Mouse (Mus musculus): ENCODE data around the gene Edf1. TPM values are rescaled to one million over a fixed set of nuclear protein-coding genes. Genes with fewer than 3 reads are reported as not detected.
"Not testable (repeated sequence)": the region's sequence is repeated elsewhere in the genome, so short reads cannot be mapped to it uniquely, and the experiment has no call there.

Edf1 gene
- polyA plus RNA-seq, 1 experiment from 2014 or later = 356 TPM

- Histone ChIP-seq H3K9ac (ENCODE audit: low read length) (no peak overlapping the region), H3K27ac (ENCODE audit: low read depth) (no peak overlapping the region), H3K4me2 (ENCODE audit: low read length) (no peak overlapping the region), H3K36me3 (ENCODE audit: control insufficient read depth, insufficient read depth, low read length) (peaks cover 15% of the 10 kb centered on the region), H3K4me3 (ENCODE audit: low read depth, low read length) (no peak overlapping the region), H3K4me1 (replicated peaks; ENCODE audit: control insufficient read depth, insufficient read depth, low read length) (peaks cover 7% of the 10 kb centered on the region), H3K9me3 (ENCODE audit: control insufficient read depth, low read length) (no peaks in the 10 kb centered on the region), H3K27me3 (replicated peaks; ENCODE audit: control insufficient read depth, insufficient read depth, low read length) (no peaks in the 10 kb centered on the region)
- DNase-seq (ENCODE audit: low spot score) = no peak
- 70% methylated on average over 10 of the region's 10 CpGs for WGBS
- ATAC-seq (replicated peaks; ENCODE audit: low FRiP score, low TSS enrichment, low read depth) = no peak
Measured at GRCm38 (mm10) chr2:25541644-25542367, 15.8 kb upstream of the Edf1 start.

DNA sequence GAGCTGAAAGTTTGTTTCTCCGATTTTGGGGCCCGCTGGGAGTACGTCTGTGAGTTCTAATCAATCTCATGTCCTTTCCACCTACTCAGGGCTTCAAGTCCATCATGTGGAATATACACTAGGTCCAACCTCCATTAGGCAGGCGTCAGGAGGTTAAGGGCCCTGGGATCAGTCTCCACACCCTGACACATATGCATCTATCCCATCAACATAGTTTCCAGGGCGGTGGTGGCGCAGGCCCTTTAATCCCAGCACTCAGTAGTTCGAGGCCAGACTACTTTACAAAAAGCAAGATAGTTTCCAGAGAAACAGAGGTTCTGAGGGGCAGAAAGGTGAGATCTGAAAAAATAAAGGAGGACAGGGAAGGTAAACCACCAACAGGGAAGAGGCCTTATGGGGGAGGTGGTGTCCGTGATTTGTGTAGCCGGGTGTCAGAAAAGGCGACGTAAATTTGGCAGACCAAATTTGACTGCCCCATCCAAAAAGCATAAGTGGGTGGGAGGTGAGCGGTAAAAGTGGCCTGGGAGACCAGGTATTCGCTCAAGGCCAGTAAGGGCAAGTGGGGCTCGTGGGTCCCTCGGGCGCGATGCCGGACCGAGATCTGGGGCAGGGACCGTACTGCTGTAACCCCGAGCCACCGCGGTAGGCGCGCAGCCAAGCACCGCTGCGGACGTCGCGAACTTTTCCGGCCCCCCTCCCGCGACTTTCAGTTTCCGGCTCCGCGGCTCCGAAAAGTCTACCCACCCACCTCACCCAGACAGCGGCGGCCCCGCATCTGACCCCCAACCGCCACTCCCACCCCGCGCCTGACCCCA is 11.4 kb upstream of the Edf1 start:
- WGBS = 7% methylated on average over 43 of the region's 43 CpGs
- DNase-seq (ENCODE audit: low spot score) = no peak

GRCm38 (mm10) chr2:25546811-25547491 is 10.7 kb upstream of the Edf1 start, which contains the start of gene Traf2:
Gene Traf2 (minus strand): TSS chr2:25546940.
- H3K4me2 ChIP-seq (ENCODE audit: low read length) = peak within 1 kb of the TSS; percentile 88
- H3K27ac ChIP-seq (ENCODE audit: low read depth) = peak within 1 kb of the TSS; percentile 67
- H3K36me3 ChIP-seq (ENCODE audit: control insufficient read depth, insufficient read depth, low read length) = no peaks in the 10 kb centered on the region
- peaks cover 7% of the 10 kb centered on the region for H3K4me1 ChIP-seq (replicated peaks; ENCODE audit: control insufficient read depth, insufficient read depth, low read length)
- no peaks in the 10 kb centered on the region for H3K27me3 ChIP-seq (replicated peaks; ENCODE audit: control insufficient read depth, insufficient read depth, low read length)
- peak within 1 kb of the TSS; percentile 74 for H3K9ac ChIP-seq (ENCODE audit: low read length)
- 3% methylated on average over 48 of the region's 48 CpGs for WGBS
- no peaks in the 10 kb centered on the region for H3K9me3 ChIP-seq (ENCODE audit: control insufficient read depth, low read length)
- ATAC-seq (replicated peaks; ENCODE audit: low FRiP score, low TSS enrichment, low read depth) = peak; percentile 97
- DNase-seq (ENCODE audit: low spot score) = peak; percentile 98
- peak within 1 kb of the TSS; percentile 76 for H3K4me3 ChIP-seq (ENCODE audit: low read depth, low read length)

More for the DNA sequence above, 11.4 kb upstream of the Edf1 start:
- peak; percentile 66 for ATAC-seq (replicated peaks; ENCODE audit: low FRiP score, low TSS enrichment, low read depth)
- Histone ChIP-seq H3K4me3 (ENCODE audit: low read depth, low read length) (peak overlapping the region; percentile 76), H3K4me1 (replicated peaks; ENCODE audit: control insufficient read depth, insufficient read depth, low read length) (peaks cover 7% of the 10 kb centered on the region), H3K27ac (ENCODE audit: low read depth) (peak overlapping the region; percentile 67), H3K27me3 (replicated peaks; ENCODE audit: control insufficient read depth, insufficient read depth, low read length) (no peaks in the 10 kb centered on the region), H3K9ac (ENCODE audit: low read length) (peak overlapping the region; percentile 74), H3K36me3 (ENCODE audit: control insufficient read depth, insufficient read depth, low read length) (no peaks in the 10 kb centered on the region), H3K4me2 (ENCODE audit: low read length) (peak overlapping the region; percentile 88), H3K9me3 (ENCODE audit: control insufficient read depth, low read length) (no peaks in the 10 kb centered on the region)

DNA sequence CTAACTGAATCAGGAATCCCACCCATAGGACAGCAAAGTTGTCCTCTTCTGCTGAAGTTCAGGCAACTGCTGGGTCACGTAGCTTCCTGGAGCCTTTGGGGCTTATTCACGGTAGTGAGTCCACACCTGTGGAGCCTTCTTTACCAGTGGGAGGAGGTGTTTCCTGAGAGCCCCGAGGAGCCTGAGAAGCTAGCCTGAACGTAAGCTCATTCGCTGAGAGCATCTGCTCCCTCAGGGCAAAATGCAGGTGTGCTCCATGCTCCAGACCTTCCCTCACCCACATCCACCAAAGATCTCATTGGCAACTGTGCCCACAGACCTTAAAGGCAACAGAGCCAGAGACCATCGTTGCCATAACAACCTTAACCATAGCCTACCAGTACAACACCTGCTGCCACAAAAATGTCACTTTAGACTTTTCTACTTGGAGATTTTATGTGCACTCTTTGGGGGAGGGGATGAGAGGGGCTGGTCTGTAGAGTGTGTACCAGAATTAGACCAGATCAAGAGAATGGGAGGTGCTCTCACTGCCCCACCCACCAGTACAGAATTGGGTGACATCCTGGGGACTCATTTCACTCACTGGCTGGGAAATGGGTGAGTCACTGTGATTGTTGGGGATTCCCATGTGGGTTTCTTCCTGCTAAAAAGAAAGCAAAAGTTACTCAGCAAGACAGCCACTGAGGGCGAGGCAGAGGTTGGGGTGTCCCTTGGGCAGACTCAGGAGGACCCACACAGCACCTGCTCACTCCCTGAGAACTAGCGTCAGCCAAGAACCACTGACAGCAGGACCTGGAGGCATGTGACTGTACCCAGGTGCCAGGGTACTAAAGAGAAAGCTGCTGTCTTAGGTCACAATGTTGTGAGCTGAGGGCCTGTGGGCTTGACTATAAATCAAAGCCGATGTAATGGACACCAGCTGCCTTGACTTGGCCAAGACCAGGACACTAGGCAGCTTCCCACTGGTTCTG is 8.3 kb upstream of the Edf1 start:
- no peaks in the 10 kb centered on the region for H3K9me3 ChIP-seq (ENCODE audit: control insufficient read depth, low read length)
- no peak overlapping the region for H3K9ac ChIP-seq (ENCODE audit: low read length)
- no peak overlapping the region for H3K4me2 ChIP-seq (ENCODE audit: low read length)
- 71% methylated on average over 9 of the region's 9 CpGs for WGBS
- no peaks in the 10 kb centered on the region for H3K36me3 ChIP-seq (ENCODE audit: control insufficient read depth, insufficient read depth, low read length)
- DNase-seq (ENCODE audit: low spot score) (no peak), ATAC-seq (replicated peaks; ENCODE audit: low FRiP score, low TSS enrichment, low read depth) (no peak)
- H3K27me3 ChIP-seq (replicated peaks; ENCODE audit: control insufficient read depth, insufficient read depth, low read length) = no peaks in the 10 kb centered on the region
- no peak overlapping the region for H3K27ac ChIP-seq (ENCODE audit: low read depth)
- no peak overlapping the region for H3K4me3 ChIP-seq (ENCODE audit: low read depth, low read length)
- peaks cover 7% of the 10 kb centered on the region for H3K4me1 ChIP-seq (replicated peaks; ENCODE audit: control insufficient read depth, insufficient read depth, low read length)

DNA sequence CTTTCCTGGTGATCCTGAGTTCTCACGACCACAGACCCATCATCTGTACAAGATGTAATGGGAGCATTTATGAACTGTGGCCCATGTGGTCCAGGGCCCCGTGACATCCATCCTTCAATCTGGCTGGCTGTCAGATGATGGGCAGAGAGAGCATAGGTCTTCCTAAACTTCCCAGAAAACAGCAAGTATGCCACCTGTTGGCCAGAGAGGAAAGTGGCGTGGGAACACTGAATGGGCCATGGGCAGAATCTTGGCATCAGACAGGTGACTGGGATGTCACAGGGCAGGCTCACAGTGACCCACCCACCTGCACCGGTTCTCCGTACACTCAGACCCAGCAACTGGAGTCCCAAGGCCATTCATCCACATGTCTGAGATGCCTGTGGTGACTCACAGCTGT is 6.5 kb upstream of the Edf1 start:
- no peak for ATAC-seq (replicated peaks; ENCODE audit: low FRiP score, low TSS enrichment, low read depth)
- H3K27ac ChIP-seq (ENCODE audit: low read depth) = no peak overlapping the region
- DNase-seq (ENCODE audit: low spot score) = no peak
- no peaks in the 10 kb centered on the region for H3K9me3 ChIP-seq (ENCODE audit: control insufficient read depth, low read length)
- H3K4me1 ChIP-seq (replicated peaks; ENCODE audit: control insufficient read depth, insufficient read depth, low read length) = no peaks in the 10 kb centered on the region
- 38% methylated on average over 5 of the region's 5 CpGs for WGBS
- no peak overlapping the region for H3K4me2 ChIP-seq (ENCODE audit: low read length)
- no peak overlapping the region for H3K4me3 ChIP-seq (ENCODE audit: low read depth, low read length)
- no peak overlapping the region for H3K9ac ChIP-seq (ENCODE audit: low read length)
- no peaks in the 10 kb centered on the region for H3K27me3 ChIP-seq (replicated peaks; ENCODE audit: control insufficient read depth, insufficient read depth, low read length)
- H3K36me3 ChIP-seq (ENCODE audit: control insufficient read depth, insufficient read depth, low read length) = no peaks in the 10 kb centered on the region

DNA sequence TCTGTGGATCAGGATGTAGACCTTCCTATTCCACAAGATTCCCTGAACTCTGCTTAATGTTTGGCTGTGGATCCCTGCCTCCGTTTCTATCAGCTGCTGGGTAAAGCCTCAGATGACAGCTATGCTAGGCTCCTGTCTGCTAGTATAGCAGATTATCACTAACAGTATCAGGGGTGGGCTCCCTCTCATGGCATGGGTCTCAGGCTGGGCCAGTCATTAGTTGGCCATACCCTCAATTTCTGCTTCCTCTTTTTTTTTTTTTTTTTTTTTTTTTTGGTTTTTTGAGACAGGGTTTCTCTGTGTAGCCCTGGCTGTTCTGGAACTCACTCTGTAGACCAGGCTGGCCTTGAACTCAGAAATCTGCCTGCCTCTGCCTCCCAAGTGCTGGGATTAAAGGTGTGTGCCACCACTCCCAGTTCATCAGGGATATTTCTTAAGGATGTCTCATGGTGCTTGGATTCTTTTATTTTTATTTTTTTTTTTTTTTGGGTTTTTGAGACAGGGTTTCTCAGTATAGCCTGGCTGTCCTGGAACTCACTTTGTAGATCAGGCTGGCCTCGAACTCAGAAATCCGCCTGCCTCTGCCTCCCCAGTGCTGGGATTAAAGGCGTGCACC is 4.4 kb upstream of the Edf1 start:
- not testable (repeated sequence) for H3K9ac ChIP-seq (ENCODE audit: low read length); H3K4me2 ChIP-seq (ENCODE audit: low read length); H3K27ac ChIP-seq (ENCODE audit: low read depth); ATAC-seq (replicated peaks; ENCODE audit: low FRiP score, low TSS enrichment, low read depth); DNase-seq (ENCODE audit: low spot score); H3K4me1 ChIP-seq (replicated peaks; ENCODE audit: control insufficient read depth, insufficient read depth, low read length); H3K4me3 ChIP-seq (ENCODE audit: low read depth, low read length); H3K36me3 ChIP-seq (ENCODE audit: control insufficient read depth, insufficient read depth, low read length); H3K27me3 ChIP-seq (replicated peaks; ENCODE audit: control insufficient read depth, insufficient read depth, low read length); H3K9me3 ChIP-seq (ENCODE audit: control insufficient read depth, low read length)
- whole genome bisulfite sequencing = 86% methylated on average over 4 of the region's 4 CpGs

GRCm38 (mm10) chr2:25555479-25555878 is 2.2 kb upstream of the Edf1 start:
- not testable (repeated sequence) for H3K27me3 ChIP-seq (replicated peaks; ENCODE audit: control insufficient read depth, insufficient read depth, low read length); H3K4me2 ChIP-seq (ENCODE audit: low read length); ATAC-seq (replicated peaks; ENCODE audit: low FRiP score, low TSS enrichment, low read depth); H3K9ac ChIP-seq (ENCODE audit: low read length); H3K4me3 ChIP-seq (ENCODE audit: low read depth, low read length); H3K9me3 ChIP-seq (ENCODE audit: control insufficient read depth, low read length); H3K27ac ChIP-seq (ENCODE audit: low read depth); DNase-seq (ENCODE audit: low spot score)
- 48% methylated on average over 2 of the region's 2 CpGs for WGBS
- Histone ChIP-seq H3K36me3 (ENCODE audit: control insufficient read depth, insufficient read depth, low read length) (peaks cover 11% of the 10 kb centered on the region), H3K4me1 (replicated peaks; ENCODE audit: control insufficient read depth, insufficient read depth, low read length) (peaks cover 12% of the 10 kb centered on the region)
